Mouse (Mus musculus): ENCODE data around the gene Cdh23. TPM values are rescaled to one million over a fixed set of nuclear protein-coding genes. Genes with fewer than 3 reads are reported as not detected.
A peak's percentile ranks its signal among the peaks of the same experiment; 100 is the strongest.

The Cdh23 gene
- total and polyA plus RNA-seq, 3 experiments, result 0.05 TPM; not detected in 2

DNA sequence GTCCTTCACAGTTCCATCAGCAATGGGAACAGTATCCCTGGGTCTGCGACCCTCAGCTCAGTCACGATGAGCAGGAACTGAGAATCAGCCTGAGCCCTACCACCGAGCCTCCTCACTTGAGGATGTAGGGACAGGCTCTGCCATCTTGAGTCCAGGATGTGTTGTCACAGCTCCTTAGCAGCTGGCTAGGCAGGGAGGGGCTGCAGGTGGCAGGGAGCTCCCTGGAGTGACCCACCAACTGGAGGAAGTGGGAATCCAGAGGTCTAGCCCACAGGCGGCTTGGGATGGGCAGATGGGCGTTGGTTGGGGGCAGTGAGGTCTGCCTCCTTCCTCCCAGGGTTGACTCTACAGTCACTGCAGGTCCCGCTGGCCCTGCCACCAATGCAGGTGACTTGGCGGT is 432.9 kb downstream of the Cdh23 start:
- H3K36me3 ChIP-seq (replicated peaks), result no peaks in the 10 kb centered on the region
- TF ChIP-seq TAL1 (conservative IDR thresholded peaks at IDR 0.05; ENCODE audit: low read depth, low read length) (no peak), POLR2AphosphoS5 (IDR thresholded peaks at IDR 0.05; ENCODE audit: insufficient replicate concordance, low read depth, low read length) (no peak), CTCF (IDR thresholded peaks at IDR 0.05; ENCODE audit: low read depth, low read length) (no peak), GATA1 (IDR thresholded peaks at IDR 0.05; ENCODE audit: borderline replicate concordance, low read length) (no peak), GATA2 (IDR thresholded peaks at IDR 0.05; ENCODE audit: borderline replicate concordance, low read depth, low read length) (no peak)
- H3K27me3 ChIP-seq (ENCODE audit: insufficient read depth, low read length), result peaks cover 6% of the 10 kb centered on the region; the same call in 1 of the 2 replicates
- no peak for ATAC-seq (ENCODE audit: extremely low read depth, insufficient number of reproducible peaks, low FRiP score, poor library complexity, severe bottlenecking)
- no peaks in the 10 kb centered on the region for H3K4me1 ChIP-seq (ENCODE audit: insufficient read depth, low read depth, low read length)
- DNase-seq (ENCODE audit: low spot score), result no peak
- no peaks in the 10 kb centered on the region for H3K9me3 ChIP-seq (replicated peaks)
- no peak overlapping the region for H3K4me3 ChIP-seq (ENCODE audit: low read depth, low read length)

- TF ChIP-seq GATA1 (IDR thresholded peaks at IDR 0.05; ENCODE audit: borderline replicate concordance, low read length) (no peak), GATA2 (IDR thresholded peaks at IDR 0.05; ENCODE audit: borderline replicate concordance, low read depth, low read length) (no peak), TAL1 (conservative IDR thresholded peaks at IDR 0.05; ENCODE audit: low read depth, low read length) (no peak), POLR2AphosphoS5 (IDR thresholded peaks at IDR 0.05; ENCODE audit: insufficient replicate concordance, low read depth, low read length) (no peak), CTCF (IDR thresholded peaks at IDR 0.05; ENCODE audit: low read depth, low read length) (no peak)
- peaks cover 6% of the 10 kb centered on the region; the same call in 1 of the 2 replicates for H3K27me3 ChIP-seq (ENCODE audit: insufficient read depth, low read length)
- ATAC-seq (ENCODE audit: extremely low read depth, insufficient number of reproducible peaks, low FRiP score, poor library complexity, severe bottlenecking), result peak; percentile 63
- H3K9me3 ChIP-seq (replicated peaks), result no peaks in the 10 kb centered on the region
- H3K4me3 ChIP-seq (ENCODE audit: low read depth, low read length), result no peak overlapping the region
- no peaks in the 10 kb centered on the region for H3K36me3 ChIP-seq (replicated peaks)
- DNase-seq (ENCODE audit: low spot score), result peak; percentile 39
- H3K4me1 ChIP-seq (ENCODE audit: insufficient read depth, low read depth, low read length), result no peaks in the 10 kb centered on the region
Observed at GRCm38 (mm10) chr10:60262386-60262785, 433.9 kb downstream of the Cdh23 start.

DNA sequence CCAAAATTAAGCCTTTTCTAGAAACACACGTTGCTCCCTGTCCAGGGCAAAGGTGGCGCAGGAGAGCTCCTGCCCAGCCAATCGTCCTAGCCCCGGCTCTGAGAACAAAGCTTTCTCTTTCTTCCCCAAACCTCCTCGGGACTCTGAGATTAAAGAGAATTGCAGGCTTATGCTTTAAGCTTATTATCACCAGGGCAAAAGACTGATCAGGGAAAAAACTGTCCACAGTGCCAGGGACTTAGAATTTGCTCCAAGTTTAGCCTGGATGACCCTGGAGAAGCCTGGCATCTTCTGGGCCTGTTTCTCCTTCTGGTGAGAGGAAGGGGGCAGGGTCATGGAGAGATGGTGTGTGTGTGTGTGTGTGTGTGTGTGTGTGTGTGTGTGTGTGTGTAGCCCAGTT is 434.8 kb downstream of the Cdh23 start:
- H3K4me1 ChIP-seq (ENCODE audit: insufficient read depth, low read depth, low read length), result no peaks in the 10 kb centered on the region
- no peak overlapping the region for H3K4me3 ChIP-seq (ENCODE audit: low read depth, low read length)

GRCm38 (mm10) chr10:60260557-60261294 is 435.6 kb downstream of the Cdh23 start:
- ATAC-seq (ENCODE audit: extremely low read depth, insufficient number of reproducible peaks, low FRiP score, poor library complexity, severe bottlenecking), result no peak
- DNase-seq (ENCODE audit: low spot score), result no peak

More for the DNA sequence above, 434.8 kb downstream of the Cdh23 start:
- no peak for TF ChIP-seq GATA1 (IDR thresholded peaks at IDR 0.05; ENCODE audit: borderline replicate concordance, low read length)
- no peak for TF ChIP-seq CTCF (IDR thresholded peaks at IDR 0.05; ENCODE audit: low read depth, low read length)
- TF ChIP-seq TAL1 (conservative IDR thresholded peaks at IDR 0.05; ENCODE audit: low read depth, low read length), result no peak
- no peak for TF ChIP-seq POLR2AphosphoS5 (IDR thresholded peaks at IDR 0.05; ENCODE audit: insufficient replicate concordance, low read depth, low read length)
- no peak for TF ChIP-seq GATA2 (IDR thresholded peaks at IDR 0.05; ENCODE audit: borderline replicate concordance, low read depth, low read length)
- DNase-seq (ENCODE audit: low spot score) (no peak), ATAC-seq (ENCODE audit: extremely low read depth, insufficient number of reproducible peaks, low FRiP score, poor library complexity, severe bottlenecking) (no peak)
- no peaks in the 10 kb centered on the region for H3K36me3 ChIP-seq (replicated peaks)
- H3K9me3 ChIP-seq (replicated peaks), result no peaks in the 10 kb centered on the region
- H3K27me3 ChIP-seq (ENCODE audit: insufficient read depth, low read length), result peaks cover 6% of the 10 kb centered on the region; the same call in 1 of the 2 replicates

GRCm38 (mm10) chr10:60257261-60257825 is 438.9 kb downstream of the Cdh23 start:
- TF ChIP-seq GATA1 (IDR thresholded peaks at IDR 0.05; ENCODE audit: borderline replicate concordance, low read length), result no peak
- TF ChIP-seq TAL1 (conservative IDR thresholded peaks at IDR 0.05; ENCODE audit: low read depth, low read length), result no peak
- TF ChIP-seq CTCF (IDR thresholded peaks at IDR 0.05; ENCODE audit: low read depth, low read length), result no peak
- no peak for TF ChIP-seq GATA2 (IDR thresholded peaks at IDR 0.05; ENCODE audit: borderline replicate concordance, low read depth, low read length)
- no peak for TF ChIP-seq POLR2AphosphoS5 (IDR thresholded peaks at IDR 0.05; ENCODE audit: insufficient replicate concordance, low read depth, low read length)
- Histone ChIP-seq H3K36me3 (replicated peaks) (no peaks in the 10 kb centered on the region), H3K27me3 (ENCODE audit: insufficient read depth, low read length) (peaks cover 3% of the 10 kb centered on the region; the same call in 1 of the 2 replicates), H3K9me3 (replicated peaks) (no peaks in the 10 kb centered on the region), H3K4me1 (ENCODE audit: insufficient read depth, low read depth, low read length) (no peaks in the 10 kb centered on the region), H3K4me3 (ENCODE audit: low read depth, low read length) (no peak overlapping the region)
- no peak for ATAC-seq (ENCODE audit: extremely low read depth, insufficient number of reproducible peaks, low FRiP score, poor library complexity, severe bottlenecking)
- no peak for DNase-seq (ENCODE audit: low spot score)

More at GRCm38 (mm10) chr10:60260557-60261294, 435.6 kb downstream of the Cdh23 start:
- Histone ChIP-seq H3K9me3 (replicated peaks) (no peaks in the 10 kb centered on the region), H3K27me3 (ENCODE audit: insufficient read depth, low read length) (peaks cover 6% of the 10 kb centered on the region; the same call in 1 of the 2 replicates), H3K4me3 (ENCODE audit: low read depth, low read length) (no peak overlapping the region), H3K36me3 (replicated peaks) (no peaks in the 10 kb centered on the region), H3K4me1 (ENCODE audit: insufficient read depth, low read depth, low read length) (no peaks in the 10 kb centered on the region)
- TF ChIP-seq POLR2AphosphoS5 (IDR thresholded peaks at IDR 0.05; ENCODE audit: insufficient replicate concordance, low read depth, low read length) (no peak), CTCF (IDR thresholded peaks at IDR 0.05; ENCODE audit: low read depth, low read length) (no peak), GATA1 (IDR thresholded peaks at IDR 0.05; ENCODE audit: borderline replicate concordance, low read length) (no peak), GATA2 (IDR thresholded peaks at IDR 0.05; ENCODE audit: borderline replicate concordance, low read depth, low read length) (no peak), TAL1 (conservative IDR thresholded peaks at IDR 0.05; ENCODE audit: low read depth, low read length) (no peak)

DNA sequence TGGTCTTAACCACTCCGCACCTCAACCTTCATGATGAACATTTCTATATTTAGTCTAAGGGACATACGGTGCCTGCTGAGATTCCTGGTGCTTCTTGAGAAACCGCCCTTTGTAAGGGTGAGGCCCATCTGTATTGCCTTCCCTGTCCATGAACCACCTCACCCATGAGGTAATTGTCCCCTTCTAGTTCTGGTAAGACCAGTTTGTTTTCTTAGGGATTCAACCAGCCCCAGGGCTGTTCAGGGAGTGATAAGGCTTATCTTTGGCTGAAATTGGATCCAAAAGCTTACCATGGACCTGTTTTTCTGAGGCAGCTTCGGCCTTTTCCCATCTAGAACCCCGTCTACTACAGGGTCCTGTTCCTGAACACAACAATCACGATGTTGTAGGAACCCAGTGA is 440.2 kb downstream of the Cdh23 start:
- no peak for ATAC-seq (ENCODE audit: extremely low read depth, insufficient number of reproducible peaks, low FRiP score, poor library complexity, severe bottlenecking)

More for the DNA sequence above, 440.2 kb downstream of the Cdh23 start:
- Histone ChIP-seq H3K9me3 (replicated peaks) (no peaks in the 10 kb centered on the region), H3K36me3 (replicated peaks) (no peaks in the 10 kb centered on the region), H3K27me3 (ENCODE audit: insufficient read depth, low read length) (peaks cover 3% of the 10 kb centered on the region; the same call in 1 of the 2 replicates), H3K4me3 (ENCODE audit: low read depth, low read length) (no peak overlapping the region), H3K4me1 (ENCODE audit: insufficient read depth, low read depth, low read length) (no peaks in the 10 kb centered on the region)
- no peak for DNase-seq (ENCODE audit: low spot score)
- no peak for TF ChIP-seq GATA1 (IDR thresholded peaks at IDR 0.05; ENCODE audit: borderline replicate concordance, low read length)
- no peak for TF ChIP-seq TAL1 (conservative IDR thresholded peaks at IDR 0.05; ENCODE audit: low read depth, low read length)
- no peak for TF ChIP-seq CTCF (IDR thresholded peaks at IDR 0.05; ENCODE audit: low read depth, low read length)
- TF ChIP-seq GATA2 (IDR thresholded peaks at IDR 0.05; ENCODE audit: borderline replicate concordance, low read depth, low read length), result no peak
- TF ChIP-seq POLR2AphosphoS5 (IDR thresholded peaks at IDR 0.05; ENCODE audit: insufficient replicate concordance, low read depth, low read length), result no peak

Other genes with a start within 250 kb of the Cdh23 start
- gene Slc29a3, start 56.3 kb upstream of the Cdh23 start, total RNA-seq (2014; fragmentation: Nextera tagmentation), result 5.7 and 7.4 TPM in 2 replicates
- 1.3 and 1.6 TPM in 2 replicates for gene Slc29a3, start 56.3 kb upstream of the Cdh23 start, total RNA-seq (2017)
- gene Slc29a3, start 56.3 kb upstream of the Cdh23 start, polyA plus RNA-seq (2012), result 0.43 and 1.7 TPM in 2 replicates
- gene Unc5b, start 135.1 kb upstream of the Cdh23 start, total RNA-seq (2014; fragmentation: Nextera tagmentation), result not detected in 2 replicates
- gene Unc5b, start 135.1 kb upstream of the Cdh23 start, total RNA-seq (2017), result under 0.01 TPM in 1 of 2 replicates, not detected in the other
- gene Unc5b, start 135.1 kb upstream of the Cdh23 start, polyA plus RNA-seq (2012), result not detected in 2 replicates

Measured in G1E (cell line).